Mouse (Mus musculus) ES-E14 (cell line): ENCODE measurements around the gene Actl11.

ENCODE experiments used
- MAFK ChIP-seq: IDR thresholded peaks from 2 replicates; pipeline ENCODE4 v1.6.1; 2014; ENCODE audit warnings: mild to moderate bottlenecking, low read depth, low read length, inconsistent platforms; ENCODE audit not compliant: insufficient read depth
- ZC3H11A ChIP-seq: IDR thresholded peaks from 2 replicates; pipeline ENCODE4 v1.6.1; 2012; ENCODE audit warnings: low read depth, mild to moderate bottlenecking, inconsistent platforms, low read length, borderline replicate concordance

DNA sequence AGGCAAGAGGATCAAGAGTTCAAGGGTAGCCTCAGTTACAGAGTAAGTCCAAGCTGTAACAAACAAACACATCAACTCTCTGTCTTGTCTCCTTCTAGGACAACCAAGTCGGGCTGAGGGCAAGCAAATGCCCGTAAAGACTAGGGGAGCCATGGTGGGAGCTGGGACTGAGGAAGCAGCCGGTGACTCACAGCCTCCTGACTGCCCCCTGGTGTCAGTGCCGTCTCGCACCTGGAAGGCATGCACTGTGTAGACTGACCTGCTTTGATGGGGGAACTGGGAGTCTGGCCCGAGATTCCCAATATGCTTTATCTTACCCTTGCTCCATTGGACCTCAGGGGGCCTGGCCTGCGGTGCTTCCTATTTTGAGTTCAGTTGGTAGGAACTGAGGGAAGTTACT, 5.2 kb upstream of the Actl11 start:
- TF ChIP-seq ZC3H11A (no peak), MAFK (no peak)
